Mouse (Mus musculus) cerebellum, adult 2 months (tissue): Measurements from ENCODE around the gene Myh9. TPM values are rescaled to one million over a fixed set of nuclear protein-coding genes. Genes with fewer than 3 reads are reported as not detected.
"Not testable (repeated sequence)": the region's sequence is repeated elsewhere in the genome, so short reads cannot be mapped to it uniquely, and the experiment has no call there.

ENCODE experiments used
- DNase-seq, 2 experiments: peaks; one replicate each; pipeline ENCODE4 v3.0.0; 2021
- H3K27ac ChIP-seq: fragments of 200-500 bp; 2 replicates; pipeline ENCODE4 v1.5.1; 2012; ENCODE audit warnings: low read length, control low read depth, inconsistent platforms; ENCODE audit not compliant: insufficient read depth
- H3K27me3 ChIP-seq: fragments of 200-500 bp; 2 replicates; pipeline ENCODE4 v1.6.1; 2012; ENCODE audit warnings: inconsistent platforms, mild to moderate bottlenecking, low read length, moderate library complexity; ENCODE audit not compliant: control insufficient read depth, insufficient read depth
- H3K4me1 ChIP-seq: fragments of 200-500 bp; 2 replicates; pipeline ENCODE4 v1.6.1; 2011; ENCODE audit warnings: low read length; ENCODE audit not compliant: control insufficient read depth, insufficient read depth
- H3K4me3 ChIP-seq: fragments of 200-500 bp; replicated peaks from 2 replicates; pipeline ENCODE3; 2011; ENCODE audit warnings: mild to moderate bottlenecking, low read depth, low read length, control low read depth; ENCODE audit not compliant: insufficient read depth
- CTCF ChIP-seq: fragments of 200-500 bp; IDR thresholded peaks from 2 replicates; pipeline ENCODE4 v1.5.1; 2011; ENCODE audit warnings: low read depth, mild to moderate bottlenecking, control low read depth, low read length, moderate library complexity, borderline replicate concordance; ENCODE audit not compliant: insufficient read depth
- POLR2A ChIP-seq: fragments of 200-500 bp; IDR thresholded peaks from 2 replicates; pipeline ENCODE4 v1.6.1; 2011; ENCODE audit warnings: low read length, control low read depth, borderline replicate concordance; ENCODE audit not compliant: insufficient read depth
- WGBS: fragments of 180-500 bp; shearing (Covaris S2); methylation state at CpG from one replicate; pipeline ENCODE4 v1.1.7; 2018; 5-methylcytosine and 5-hydroxymethylcytosine counted together
- polyA plus RNA-seq: library from polyadenylated mRNA; depleted of rRNA; stranded (reverse); fragments of >200 nt; gene quantifications from 2 replicates; pipeline ENCODE4 v1.2.3, GENCODE M21; 2012

Myh9 gene
- polyA plus RNA-seq, 1 experiment: 44.2 TPM

- Histone ChIP-seq H3K27me3 (no peaks in the 10 kb centered on the region; the same call in 1 of the 2 replicates), H3K27ac (no peak overlapping the region), H3K4me1 (peaks cover 9% of the 10 kb centered on the region), H3K4me3 (no peak overlapping the region)
- no peak for DNase-seq
- TF ChIP-seq POLR2A: no peak
- no peak for TF ChIP-seq CTCF
These were observed 96.9 kb downstream of the Myh9 start for GRCm38 (mm10) chr15:77745081-77745480.

GRCm38 (mm10) chr15:77744632-77745031 is 97.3 kb downstream of the Myh9 start:
- no peak overlapping the region for H3K27ac ChIP-seq
- H3K27me3 ChIP-seq: no peaks in the 10 kb centered on the region; the same call in 1 of the 2 replicates
- WGBS: 69% methylated on average over 5 of the region's 5 CpGs
- TF ChIP-seq POLR2A: no peak
- no peak for TF ChIP-seq CTCF
- no peak for DNase-seq
- H3K4me3 ChIP-seq: no peak overlapping the region
- H3K4me1 ChIP-seq: peaks cover 5% of the 10 kb centered on the region

DNA sequence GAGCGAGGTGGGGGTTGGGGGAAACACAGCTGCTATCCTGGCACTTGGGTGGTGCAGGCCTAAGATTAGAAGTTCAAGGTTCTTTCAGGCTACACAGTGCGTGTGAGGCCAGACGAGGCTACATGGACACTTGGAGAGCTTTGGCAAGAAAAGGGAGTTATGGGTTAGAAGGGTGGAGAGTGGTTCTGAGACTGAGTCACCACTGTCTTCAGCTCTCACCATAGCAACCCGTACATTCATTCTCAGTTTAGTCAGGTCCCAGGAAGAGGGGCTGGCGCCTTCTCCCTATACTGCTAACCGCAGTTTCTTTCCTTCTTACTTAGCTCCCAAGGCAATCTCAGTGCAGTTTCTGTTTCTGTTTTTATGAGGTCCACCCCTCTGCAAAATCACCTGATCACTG is 100.4 kb downstream of the Myh9 start:
- 76% methylated on average over 6 of the region's 6 CpGs for WGBS
- H3K27me3 ChIP-seq, H3K27ac ChIP-seq, DNase-seq, H3K4me1 ChIP-seq, H3K4me3 ChIP-seq: not testable (repeated sequence)

- no peak for DNase-seq
- TF ChIP-seq CTCF: peak; percentile 28; the same call in 1 of the 2 replicates
- TF ChIP-seq POLR2A: no peak
- no peaks in the 10 kb centered on the region; the same call in 1 of the 2 replicates for H3K27me3 ChIP-seq
- H3K27ac ChIP-seq: no peak overlapping the region
- 80% methylated on average over 9 of the region's 9 CpGs for WGBS
- H3K4me3 ChIP-seq: no peak overlapping the region
- no peaks in the 10 kb centered on the region for H3K4me1 ChIP-seq
These were observed 101.3 kb downstream of the Myh9 start for GRCm38 (mm10) chr15:77740511-77741297.

GRCm38 (mm10) chr15:77733903-77734302 is 108.1 kb downstream of the Myh9 start:
- DNase-seq, H3K4me3 ChIP-seq, H3K27me3 ChIP-seq, H3K27ac ChIP-seq, H3K4me1 ChIP-seq: not testable (repeated sequence)
- WGBS: 76% methylated on average over 4 of the region's 4 CpGs

DNA sequence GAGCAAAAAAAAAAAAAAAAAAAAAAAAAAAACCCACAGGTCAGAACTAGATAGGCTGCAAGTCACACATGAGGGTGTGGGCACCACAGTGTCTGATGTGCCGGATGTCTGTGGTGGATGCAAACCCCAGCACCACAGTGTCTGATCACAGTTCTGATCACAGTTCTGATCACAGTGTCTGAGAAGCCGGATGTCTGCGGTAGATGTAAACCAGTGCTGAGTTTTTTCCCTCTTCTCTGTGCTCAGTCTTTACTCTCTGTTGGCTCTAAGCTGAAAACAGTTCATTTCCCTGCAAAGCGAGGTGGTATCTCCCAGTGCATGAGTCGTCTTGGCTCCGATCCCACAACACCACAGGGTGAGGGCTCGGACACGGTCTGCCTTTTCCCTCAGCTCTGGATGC is 108.6 kb downstream of the Myh9 start:
- 39% methylated on average over 8 of the region's 8 CpGs for WGBS
- H3K27me3 ChIP-seq, H3K27ac ChIP-seq, H3K4me3 ChIP-seq, H3K4me1 ChIP-seq: not testable (repeated sequence)
- DNase-seq: peak in 1 of 2 experiments; percentile 27

DNA sequence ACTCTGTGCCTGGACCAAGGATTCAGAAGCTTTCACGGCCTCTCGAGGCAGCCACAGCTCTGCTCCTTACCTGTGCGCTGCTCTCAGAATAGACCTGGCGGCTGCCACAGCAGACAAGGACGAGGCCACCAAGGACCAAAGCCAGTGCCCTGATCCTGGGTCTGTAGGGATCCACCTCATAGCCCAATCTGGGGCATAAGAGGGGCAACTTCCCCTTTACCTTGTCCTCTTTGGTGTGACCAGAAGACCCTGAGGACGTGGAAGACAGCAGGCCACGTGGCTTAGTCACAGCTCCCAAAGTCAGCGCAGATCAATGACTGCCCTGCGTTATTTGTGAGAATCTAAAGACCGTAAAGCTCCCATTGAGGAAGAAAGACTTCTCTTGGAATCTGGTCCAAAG is 109.1 kb downstream of the Myh9 start:
- WGBS: 84% methylated on average over 10 of the region's 10 CpGs
- H3K27ac ChIP-seq, DNase-seq: not testable (repeated sequence)

GRCm38 (mm10) chr15:77731605-77732004 is 110.4 kb downstream of the Myh9 start:
- Histone ChIP-seq H3K4me1 (peaks cover 6% of the 10 kb centered on the region; the same call in 1 of the 2 replicates), H3K27ac (no peak overlapping the region), H3K4me3 (no peak overlapping the region), H3K27me3 (no peaks in the 10 kb centered on the region)
- WGBS: 97% methylated on average over 5 of the region's 5 CpGs
- DNase-seq: no peak
- TF ChIP-seq POLR2A (no peak), CTCF (no peak)

More for the DNA sequence above, 109.1 kb downstream of the Myh9 start:
- not testable (repeated sequence) for H3K27me3 ChIP-seq, H3K4me1 ChIP-seq, H3K4me3 ChIP-seq

DNA sequence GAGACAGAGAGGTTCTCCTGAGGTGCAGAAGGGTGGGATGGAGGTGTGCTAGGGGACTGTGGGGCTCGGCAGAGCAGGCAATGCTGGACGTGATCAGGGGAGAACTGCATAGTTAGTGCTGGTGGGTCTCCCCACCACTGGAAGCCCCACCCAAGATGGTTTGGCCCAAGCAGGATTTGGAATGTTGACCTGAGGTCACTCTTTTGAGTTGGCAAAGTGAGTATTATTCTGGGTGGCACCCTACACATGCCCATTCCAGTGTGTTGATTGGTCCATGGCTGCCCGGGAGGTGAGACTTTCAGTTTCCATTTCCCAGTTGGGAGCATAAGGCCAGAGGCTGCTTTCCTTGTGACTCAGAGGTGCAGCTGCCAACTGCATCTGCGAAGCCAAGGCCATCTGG is 113.2 kb downstream of the Myh9 start, which contains the start of gene Apol9b:
Apol9b (plus strand) TSS at position 301 of the 400 bp plus-strand sequence.
- 85% methylated on average over 2 of the region's 4 CpGs for WGBS
- DNase-seq: not testable (repeated sequence)

GRCm38 (mm10) chr15:77727745-77728144 is 114.2 kb downstream of the Myh9 start:
- not testable (repeated sequence) for H3K27me3 ChIP-seq, H3K4me3 ChIP-seq, DNase-seq, H3K4me1 ChIP-seq, H3K27ac ChIP-seq
- WGBS: 93% methylated on average over 3 of the region's 3 CpGs

More for the DNA sequence above, 113.2 kb downstream of the Myh9 start, which contains the start of gene Apol9b:
- H3K27me3 ChIP-seq, H3K27ac ChIP-seq, H3K4me1 ChIP-seq, H3K4me3 ChIP-seq: not testable (repeated sequence)
